Mouse (Mus musculus): ENCODE results near the gene Mlf2.
"Not testable (repeated sequence)": the region's sequence is repeated elsewhere in the genome, so short reads cannot be mapped to it uniquely, and the experiment has no call there.

The Mlf2 gene

DNA sequence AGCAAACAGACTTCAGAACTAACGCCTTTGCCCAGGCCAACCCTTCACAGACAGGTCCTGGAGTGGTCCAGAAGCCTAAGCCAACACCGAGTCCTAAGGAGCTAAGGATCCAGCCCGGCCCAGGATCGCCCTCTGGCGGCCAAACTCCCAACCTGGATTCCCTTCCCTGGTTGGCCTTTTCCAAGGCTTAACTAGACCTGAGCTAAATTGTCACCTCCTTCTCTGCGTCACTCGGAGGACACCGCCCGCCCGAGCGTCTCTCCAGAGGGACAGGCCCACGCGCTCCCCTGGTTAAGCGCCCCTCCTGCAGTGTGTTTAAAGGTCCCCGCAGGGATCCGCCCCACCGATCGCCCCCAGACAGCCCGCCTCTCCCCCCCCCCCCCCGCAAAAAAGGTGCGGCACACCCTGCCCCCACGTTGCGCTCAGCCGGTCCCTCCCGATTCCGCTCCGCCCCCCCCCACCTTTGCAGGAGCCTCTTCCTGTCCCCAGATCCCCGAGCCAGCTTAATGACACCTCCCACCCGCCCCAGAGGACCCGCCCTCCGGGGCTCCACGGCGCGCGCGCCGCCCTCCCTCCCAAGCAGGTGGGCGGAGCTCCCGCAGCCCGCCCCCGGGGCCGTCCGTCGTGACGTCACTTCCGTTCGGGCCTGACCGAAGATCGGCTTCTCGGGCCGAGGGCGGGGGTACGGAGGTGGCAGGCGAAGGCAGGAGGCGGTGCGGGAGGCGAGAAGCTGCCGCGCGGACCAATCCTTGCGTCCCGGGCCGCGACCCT lies at the start of gene Mlf2:
TSS of gene Mlf2 (plus strand) at position 633 of the 771 bp plus-strand sequence.
- peak; percentile 98 to 99 for DNase-seq

DNA sequence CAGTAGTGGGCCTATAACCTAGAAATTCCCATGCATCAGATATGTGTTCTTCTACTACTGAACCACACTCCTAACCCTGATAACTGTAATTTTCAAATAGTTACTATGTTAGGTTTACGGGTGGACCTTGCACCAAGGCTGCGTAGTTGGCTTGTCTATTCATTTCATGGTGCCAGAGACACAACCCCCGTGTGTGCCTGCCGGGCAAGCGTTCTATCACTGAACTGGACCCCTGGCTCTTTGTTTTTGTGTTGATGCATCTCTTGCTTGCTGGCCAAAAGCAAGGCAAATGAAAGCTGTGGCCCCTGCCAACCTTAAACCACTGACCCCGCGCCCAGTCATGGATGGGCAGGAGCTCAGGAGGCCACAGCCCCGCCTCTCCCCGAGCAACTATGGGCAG lies 49.4 kb upstream of the Mlf2 start:
- DNase-seq: no peak

DNA sequence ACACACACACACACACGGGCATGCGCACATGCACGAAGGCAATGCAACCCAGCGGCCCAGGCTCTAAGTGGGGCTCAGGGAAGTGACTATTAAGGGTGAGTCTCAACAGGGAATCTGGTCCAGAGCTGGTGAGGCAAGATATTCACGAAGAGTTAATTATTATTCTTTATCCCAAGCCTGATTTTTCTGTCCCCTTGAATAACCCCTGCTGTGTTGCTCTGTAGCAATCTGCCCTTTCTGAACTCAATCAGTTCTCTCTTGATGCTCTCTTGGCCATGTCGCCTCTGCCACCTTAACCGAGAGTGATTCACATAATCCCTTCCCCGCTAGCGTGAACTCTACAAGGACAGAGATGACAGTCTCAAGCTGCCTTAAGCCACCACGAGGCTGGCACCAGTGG lies 47.8 kb upstream of the Mlf2 start:
- no peak for DNase-seq

DNA sequence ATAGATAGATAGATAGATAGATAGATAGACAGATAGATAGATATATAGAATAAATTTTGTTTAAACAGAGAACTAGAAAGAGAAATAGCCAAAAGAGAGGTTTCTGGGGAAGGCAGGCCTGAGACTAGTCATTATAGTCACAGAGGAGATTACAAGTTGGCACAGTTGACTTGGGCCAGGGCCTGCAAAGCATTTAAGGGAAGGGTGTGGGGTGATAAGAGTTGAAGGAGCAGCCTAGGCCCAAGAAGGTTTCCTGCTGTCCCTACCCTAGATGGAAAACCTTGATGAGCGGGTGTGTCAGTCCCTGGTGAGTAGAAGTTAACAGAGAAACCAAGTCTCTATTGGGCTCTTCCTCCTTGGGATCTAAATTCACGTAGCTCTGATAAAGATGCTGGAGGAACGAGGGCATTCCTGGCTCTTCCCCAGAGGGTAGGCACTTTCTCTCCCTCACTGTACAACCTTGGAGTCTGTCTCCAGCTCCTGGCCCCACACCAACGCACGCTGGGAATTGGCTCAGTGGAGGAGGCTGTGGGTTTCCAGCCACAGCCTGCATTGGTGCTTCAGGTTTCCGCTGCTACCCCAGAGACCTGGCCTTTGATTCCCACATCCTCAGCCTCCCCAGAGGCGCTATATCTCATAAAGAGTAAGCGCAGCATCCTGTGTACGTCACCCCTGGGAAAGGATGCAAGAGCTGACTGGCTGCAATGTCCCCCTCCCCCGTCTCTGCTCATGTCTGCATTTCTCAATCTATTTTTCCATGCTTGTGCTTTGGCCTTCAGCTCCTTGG lies 46.3 kb upstream of the Mlf2 start:
- no peak for DNase-seq

DNA sequence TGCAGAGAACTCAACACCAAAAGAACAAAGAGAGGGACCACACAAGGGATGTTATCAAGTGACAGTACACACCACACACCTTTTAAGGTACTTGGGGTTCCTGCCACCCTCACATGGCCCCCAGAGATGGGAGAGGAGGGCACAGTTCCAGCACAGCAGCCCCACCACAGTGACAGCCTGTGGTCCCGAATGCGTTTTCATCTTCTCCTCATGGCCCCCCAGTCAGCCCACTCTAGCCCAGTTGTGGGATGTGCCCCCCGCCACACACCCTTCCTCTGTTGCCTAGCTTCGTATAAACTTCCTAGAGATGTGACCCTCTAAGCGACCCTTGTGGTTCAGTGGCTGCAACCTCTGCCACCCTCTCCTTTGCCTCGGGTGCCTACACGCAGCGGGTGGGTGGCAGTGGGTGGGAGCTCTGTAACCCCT lies 45.2 kb upstream of the Mlf2 start:
- no peak for DNase-seq

DNA sequence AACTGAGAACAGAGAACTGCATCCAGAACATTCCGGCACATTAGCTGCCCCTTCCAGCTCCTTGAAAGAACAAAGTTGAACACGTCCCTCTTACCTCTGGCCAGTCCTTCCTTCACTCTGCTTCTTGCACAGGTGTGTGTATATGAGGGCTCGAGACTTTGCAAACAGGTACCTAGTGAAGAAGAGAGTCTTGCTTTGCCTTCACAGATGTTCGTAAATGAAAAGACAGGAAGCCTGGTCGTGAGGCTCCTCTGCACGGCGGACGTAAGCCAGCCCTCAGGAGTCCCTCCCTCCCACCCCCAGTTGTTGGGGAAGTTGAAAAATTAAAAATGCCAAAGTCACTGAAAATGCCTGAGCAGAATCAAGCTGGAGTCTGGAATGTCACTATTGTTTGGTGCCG lies 43.2 kb upstream of the Mlf2 start, which contains the start of gene Cd4:
TSS of gene Cd4 (minus strand) at position 236 of the 400 bp plus-strand sequence.
- no peak for DNase-seq

DNA sequence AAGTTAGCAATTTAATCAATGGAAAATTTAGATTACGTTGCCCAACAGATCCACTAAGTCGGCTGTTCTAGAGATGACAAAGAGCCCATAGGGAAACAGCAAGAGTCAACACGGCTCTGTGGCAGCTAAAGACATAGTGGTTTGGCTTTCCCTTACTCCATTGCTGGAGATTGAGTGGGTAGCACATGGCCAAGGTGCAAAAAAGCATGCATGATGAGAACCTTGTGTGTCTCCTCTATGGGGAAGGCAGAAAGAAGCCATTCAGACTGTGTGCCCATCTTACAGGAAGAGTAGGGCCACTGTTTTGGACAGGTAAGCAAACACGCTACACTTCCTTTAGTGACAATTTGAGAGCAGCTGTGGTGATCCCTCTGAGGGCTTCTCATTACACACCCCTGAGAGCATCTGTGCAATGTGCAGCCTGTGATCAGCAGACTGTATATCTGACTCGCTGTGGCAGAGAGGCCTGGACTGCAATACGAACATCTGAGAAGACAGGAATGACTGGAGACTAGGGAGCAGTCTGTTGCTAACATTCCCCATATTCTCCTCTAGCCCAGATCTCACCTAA lies 42.5 kb upstream of the Mlf2 start:
- no peak for DNase-seq

DNA sequence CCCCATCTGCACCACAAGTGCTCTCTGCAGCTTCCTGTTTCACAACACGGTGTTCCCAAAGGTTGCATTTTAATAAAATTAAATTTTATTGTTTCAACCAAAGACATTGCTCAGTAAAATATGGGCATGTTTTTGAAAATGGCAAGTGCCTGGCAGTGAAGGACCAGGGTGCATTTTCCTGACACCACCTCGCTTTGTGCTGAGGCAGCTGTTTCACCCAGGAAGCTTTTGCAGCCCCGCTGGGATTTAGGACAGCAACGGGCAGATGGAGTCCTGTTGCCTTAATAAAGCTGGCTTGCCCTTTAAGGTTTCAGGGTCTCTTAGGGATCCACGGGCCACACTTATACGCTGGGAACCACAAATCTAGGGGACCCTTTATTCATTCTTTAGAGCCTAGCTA lies 40.2 kb upstream of the Mlf2 start:
- no peak for DNase-seq

DNA sequence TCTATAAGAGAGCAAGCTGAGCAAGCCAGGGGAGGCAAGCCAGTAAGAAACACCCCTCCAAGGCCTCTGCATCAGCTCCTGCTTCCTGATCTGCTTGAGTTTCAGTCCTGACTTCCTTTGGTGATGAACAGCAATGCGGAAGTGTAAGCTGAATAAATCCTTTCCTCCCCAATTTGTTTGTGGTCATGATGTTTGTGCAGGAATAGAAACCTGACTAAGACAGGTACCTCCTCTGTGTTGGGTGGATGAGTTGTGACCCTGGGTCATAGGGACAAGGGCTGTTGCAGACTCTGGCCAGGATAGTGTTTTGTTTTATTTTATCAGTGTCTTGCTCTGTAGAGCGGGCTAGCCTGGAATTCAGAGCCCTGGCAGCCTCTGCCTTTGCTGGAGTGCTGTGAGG lies 37.1 kb upstream of the Mlf2 start:
- DNase-seq: not testable (repeated sequence)

DNA sequence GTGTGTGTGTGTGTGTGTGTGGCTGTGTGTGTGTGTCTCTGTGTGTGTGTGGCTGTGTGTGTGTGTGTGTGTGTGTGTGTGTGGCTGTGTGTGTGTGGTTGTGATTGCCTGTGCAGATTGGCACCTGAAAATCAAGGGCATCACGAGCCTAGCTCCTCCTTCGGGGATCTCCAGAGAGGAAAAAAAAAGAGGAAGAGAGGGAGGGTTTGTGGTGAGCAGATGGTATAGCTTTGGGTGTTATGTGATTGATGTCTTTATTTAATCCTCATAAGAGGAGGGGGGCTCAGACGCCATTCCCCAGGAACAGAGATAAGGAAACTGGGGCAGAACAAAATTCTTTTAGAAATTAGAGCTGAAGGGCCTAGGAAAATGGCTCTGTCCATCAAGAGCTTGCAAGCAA lies 32.8 kb upstream of the Mlf2 start:
- DNase-seq: peak; percentile 53 to 63

DNA sequence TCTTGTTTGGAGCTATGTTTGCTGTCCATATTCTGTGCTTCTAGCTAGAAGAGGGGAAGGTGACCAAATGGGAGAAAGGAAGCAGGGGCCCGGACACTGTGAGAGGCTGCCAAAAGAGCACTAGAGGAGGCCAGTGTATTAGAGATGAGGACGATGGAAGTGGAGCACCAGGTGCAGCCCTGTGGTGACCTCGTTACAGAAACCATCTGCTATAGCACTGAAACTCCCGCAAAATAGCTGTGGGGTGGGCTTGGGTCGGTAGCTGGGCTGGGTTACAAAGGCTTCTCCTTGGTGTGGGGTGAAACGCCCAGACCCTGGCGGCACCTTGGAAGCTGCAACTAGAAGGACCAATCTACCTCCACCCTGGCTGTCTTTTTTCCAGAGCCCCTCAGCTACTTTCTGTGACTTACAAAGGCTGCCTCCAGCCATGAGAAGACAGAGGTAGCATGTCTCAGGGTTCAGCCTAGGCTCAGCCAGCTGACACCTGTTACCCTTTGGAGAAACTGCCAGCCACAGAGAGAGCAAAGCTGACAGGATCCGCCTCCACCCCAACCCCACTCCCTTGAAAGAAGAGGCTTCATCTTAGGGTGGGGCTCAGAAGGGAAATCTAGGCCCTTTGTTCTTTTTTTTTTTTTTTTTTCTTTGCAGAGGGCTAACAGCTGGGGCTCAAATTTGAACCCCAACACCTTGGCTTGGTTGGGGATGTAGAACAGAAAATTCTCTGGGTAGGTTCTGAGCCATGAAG lies 31.0 kb upstream of the Mlf2 start:
- DNase-seq: no peak

DNA sequence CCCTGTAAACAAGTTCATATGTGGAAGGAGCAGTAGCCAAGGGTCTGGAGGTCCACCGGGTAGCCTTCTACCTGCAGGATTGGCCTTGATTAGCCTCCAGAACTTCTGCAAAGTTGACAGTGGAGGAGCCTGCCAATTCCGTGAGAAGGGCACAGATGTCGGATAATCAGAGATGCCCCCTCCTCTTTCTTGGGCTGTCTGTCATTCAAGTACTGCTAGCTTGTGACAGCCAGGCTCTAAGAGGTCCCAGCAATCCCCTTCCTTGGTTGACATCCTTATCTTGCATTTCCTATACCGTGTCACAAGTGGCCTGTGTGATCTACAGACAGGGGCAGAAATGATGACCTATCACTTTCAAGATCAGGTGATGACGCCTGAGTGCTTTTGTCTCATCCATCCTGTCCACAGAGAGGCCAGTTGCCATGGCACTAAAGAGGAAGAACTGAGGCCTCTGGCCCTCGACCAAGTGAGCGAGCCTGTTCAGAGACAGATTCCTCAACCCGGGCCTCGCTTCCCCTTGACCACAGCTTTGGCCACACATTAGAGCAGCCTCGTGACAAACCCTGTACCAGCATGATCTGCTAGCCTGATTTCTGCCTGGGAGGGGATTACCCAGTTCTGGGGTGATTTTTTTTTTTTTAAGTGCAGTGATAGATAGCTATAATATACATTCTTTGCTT lies 30.2 kb upstream of the Mlf2 start:
- DNase-seq: no peak

DNA sequence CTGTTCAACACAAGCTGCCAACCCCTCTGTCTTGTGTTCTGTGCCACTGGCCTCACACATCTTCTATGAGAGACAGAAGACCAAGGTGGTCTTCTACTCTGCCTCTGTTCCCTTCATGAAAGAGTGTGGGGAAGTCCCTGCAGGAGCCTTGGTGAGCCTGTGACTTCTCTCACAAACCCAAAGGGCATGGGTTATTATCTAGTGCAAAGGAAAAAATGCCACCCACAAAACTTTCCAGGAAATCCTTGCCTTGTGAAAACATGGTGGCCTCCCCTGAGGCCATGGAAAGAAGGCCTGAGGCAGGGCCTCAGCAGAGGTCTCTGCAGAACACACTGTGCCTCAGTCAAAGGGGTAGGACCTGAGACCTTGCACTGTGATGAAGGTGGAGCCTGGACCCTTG lies 29.3 kb upstream of the Mlf2 start:
- no peak for DNase-seq

DNA sequence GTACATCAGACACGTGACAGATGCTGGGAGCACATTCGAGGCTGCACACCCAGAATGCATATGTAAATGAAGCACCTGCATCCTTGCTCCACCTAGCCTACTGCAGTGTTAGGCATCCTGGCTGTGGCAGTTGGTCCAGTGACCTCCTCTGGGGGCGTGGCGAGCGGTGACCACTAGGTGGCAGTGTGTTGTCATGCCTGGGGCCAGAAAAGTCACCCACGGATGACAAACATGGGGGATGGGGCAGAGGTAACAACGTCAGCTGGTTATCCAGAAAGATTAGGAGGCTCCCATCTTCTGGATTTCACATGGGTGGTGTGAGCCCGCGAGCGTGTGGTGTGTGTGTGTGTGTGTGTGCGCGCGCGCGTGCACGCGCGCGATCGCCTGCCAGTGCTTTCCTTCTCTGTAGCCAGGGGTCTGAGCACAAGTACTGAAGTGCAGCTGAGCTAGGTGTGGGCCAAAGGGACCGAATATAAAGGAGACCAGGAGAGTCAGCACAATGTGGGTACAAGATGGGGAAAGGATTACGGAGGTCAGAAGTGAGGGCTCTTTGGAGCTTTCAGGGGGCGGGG lies 27.5 kb upstream of the Mlf2 start:
- peak; percentile 98 to 99 for DNase-seq

DNA sequence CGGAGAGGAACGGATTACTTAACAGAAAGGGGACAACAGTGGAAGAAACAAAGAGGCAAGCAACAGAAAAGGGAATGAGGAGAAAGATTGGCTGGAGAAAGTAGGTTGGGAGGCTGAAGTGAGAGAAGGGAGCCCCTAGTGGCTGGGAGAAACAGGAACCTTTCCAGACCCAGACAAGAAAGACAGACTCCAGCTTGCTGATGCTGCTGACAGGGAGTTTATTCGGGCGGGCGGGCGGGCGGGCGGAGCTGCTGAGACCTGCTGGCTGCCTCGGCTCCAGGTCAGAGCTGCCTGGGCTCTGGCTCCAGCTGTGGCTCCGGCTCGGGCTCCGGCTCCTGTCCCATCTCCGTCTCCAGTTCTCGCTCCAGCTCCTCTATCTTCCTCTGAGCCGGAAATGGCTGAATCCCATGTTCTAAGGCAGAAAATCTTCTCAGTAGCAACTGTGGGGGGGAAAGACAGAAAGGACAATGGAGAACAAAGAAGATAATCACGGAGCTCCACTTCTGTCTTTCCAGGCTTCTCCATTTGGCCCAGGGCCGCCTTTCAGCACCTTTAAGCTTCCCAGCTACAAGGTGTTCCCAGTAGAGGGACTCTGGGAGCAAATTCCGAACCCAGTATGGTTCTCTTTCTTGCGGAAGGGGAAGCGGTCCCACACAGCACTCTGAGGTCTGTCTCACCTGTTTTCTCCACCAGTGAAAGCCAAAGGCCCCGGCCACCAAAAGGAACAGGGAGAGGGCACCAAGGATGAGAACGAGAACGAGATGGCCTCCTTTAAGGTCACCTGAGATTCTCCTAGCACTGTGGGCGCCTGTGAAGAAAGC lies 26.8 kb upstream of the Mlf2 start:
- DNase-seq: peak; percentile 41 to 53

DNA sequence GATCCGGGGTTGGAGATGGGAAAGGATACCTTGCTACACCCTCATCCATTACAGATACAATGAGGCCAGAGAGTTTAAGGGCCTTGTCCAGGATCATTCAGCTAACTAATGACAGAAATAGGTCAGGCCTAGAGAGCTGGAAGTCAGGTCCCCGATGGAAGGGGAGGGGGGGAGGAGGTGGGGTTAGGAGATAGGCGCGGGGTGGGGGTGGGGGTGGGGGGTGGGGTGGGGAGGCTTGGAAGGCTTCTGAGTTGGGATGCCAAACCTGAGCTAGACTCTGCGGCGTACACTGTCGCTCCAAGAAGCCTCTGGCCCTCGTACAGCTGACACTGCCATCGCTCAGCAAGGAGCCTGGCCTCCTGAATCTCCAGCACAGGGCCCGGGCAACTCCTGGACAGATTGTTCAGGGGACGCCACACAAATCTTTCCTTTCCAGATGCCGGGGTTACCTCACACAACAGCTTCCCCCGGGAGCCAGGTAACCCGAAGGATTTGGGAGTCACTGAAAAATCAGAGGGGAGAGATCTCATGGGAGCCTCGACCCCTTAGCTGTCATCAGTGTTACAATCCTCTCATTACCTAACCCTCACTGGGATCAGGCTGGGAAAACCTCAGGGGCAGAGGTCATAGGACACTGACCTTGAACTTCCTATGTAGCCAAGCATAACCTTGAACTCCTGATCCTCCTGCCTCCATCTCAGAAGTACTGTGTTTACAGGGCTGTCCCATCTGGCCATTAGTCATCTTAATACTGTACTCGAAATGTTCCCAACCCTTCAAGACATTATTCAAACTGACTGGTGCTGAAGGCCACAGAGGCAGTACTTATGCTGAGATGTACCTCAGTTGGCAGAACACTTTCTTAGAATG lies 26.0 kb upstream of the Mlf2 start:
- DNase-seq: no peak

DNA sequence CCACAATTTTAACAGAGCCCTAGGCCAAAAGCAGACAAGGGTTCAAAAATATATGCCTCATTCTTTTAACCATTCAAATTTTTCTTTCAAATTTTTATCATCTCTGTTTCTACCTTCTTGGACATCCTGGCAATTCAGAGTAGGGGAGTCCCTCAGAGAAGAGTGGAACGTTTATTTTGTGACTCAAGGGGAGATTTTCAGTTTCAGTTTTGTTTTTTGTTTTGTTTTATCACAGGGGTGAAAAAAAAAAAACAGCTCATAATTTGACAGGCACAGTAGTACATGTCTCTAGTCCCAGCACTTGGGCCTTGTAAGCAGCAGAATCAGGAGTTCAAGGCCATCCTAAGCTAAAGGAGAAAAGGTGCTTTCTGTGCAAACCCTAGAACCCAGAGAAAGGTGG lies 23.4 kb upstream of the Mlf2 start:
- DNase-seq: no peak

DNA sequence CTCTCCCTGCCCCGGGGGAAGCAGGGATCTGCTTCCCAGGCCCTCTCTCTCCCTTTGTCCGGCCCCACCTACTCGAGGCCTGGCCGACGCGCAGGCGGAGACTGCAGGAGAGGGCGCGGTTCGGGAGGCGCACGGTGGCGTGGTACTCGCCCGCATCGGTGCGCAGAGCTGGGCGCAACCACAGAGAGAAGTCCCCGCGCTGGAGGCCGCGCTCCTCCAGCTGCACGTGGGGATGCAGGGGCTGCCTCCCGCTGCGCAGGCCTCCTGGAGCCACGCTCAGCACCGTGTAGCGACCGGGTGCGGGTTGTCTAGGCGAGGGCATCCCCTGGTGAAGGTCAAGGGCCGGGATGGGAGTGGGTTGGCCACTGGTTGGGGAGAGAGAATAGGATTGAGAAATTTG lies 21.2 kb upstream of the Mlf2 start:
- DNase-seq: no peak

DNA sequence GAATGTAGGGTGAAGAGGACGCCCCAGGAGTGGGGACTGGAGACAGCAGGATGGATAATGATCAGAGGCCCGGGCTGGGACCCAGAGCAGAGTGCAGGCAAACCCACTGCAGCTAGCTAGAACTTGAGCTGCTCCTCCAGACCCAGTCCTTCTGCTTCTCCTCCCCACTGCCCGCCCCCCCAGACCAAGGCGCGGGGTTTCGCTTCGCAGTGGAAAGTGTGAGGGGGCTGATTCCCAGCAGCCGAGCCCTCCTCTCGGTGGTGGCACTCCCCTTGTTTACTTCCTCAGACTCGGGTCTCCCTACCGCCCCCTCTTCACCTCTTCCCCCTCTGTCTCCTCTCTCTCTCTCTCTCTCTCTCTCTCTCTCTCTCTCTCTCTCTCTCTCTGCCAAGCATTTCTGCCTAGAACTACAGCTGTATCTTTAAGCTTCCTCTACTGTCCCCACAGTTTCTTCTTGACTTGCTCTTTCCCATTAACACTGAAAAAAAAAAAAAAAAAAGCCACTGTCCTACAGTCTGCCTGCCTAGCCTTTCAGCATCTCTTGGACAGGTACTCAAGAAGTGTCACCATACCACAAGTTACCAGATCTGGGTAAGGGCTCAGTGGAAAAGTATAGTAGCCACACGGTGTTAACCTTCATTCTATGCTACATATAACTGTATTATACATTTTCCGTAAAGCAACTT lies 19.5 kb upstream of the Mlf2 start, which contains the start of gene Lag3:
TSS of gene Lag3 (minus strand) at position 173 of the 686 bp plus-strand sequence.
- DNase-seq: no peak

DNA sequence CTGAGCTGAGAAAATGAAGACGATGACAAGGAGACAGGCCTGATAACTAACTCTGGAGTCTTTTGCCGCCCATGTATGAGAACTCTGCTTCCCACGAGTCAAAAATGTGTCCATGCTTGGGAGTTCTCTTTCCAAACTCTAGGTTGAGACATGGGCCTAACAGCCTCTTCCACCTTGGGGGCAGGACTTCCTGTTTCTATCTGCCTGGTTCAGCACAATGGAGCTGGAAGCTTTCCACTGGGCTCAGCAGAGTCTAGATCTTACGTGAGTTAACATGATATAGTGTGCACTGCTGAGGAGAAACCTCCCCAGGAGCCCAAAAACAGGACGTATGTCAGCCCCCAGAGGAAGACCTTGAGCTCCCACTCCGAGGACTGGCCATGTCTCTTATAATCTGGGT lies 18.0 kb upstream of the Mlf2 start:
- DNase-seq: no peak
